Mouse (Mus musculus): ENCODE data around the gene Cenpq. TPM values are rescaled to one million over a fixed set of nuclear protein-coding genes. Genes with fewer than 3 reads are reported as not detected.

The Cenpq gene
- polyA plus RNA-seq, 1 experiment from 2014 or later, result 39.7 TPM

GRCm38 (mm10) chr17:40877741-40878140, 57.1 kb downstream of the Cenpq start:
- H3K9me3 ChIP-seq (ENCODE audit: control insufficient read depth, low read length), result no peaks in the 10 kb centered on the region
- no peak overlapping the region for H3K27ac ChIP-seq (replicated peaks; ENCODE audit: low read depth, low read length)
- H3K27me3 ChIP-seq (ENCODE audit: control insufficient read depth, insufficient read depth, low read length), result no peaks in the 10 kb centered on the region
- no peaks in the 10 kb centered on the region for H3K4me1 ChIP-seq (ENCODE audit: control insufficient read depth, insufficient read depth, low read length)
- ATAC-seq (ENCODE audit: insufficient number of reproducible peaks, low FRiP score, low TSS enrichment, low read depth) (no peak), DNase-seq (ENCODE audit: low spot score) (no peak)
- no peak overlapping the region for H3K4me3 ChIP-seq (ENCODE audit: low read depth, low read length)
- WGBS, result 35% methylated on average over 3 of the region's 3 CpGs
- H3K9ac ChIP-seq (ENCODE audit: low read length), result no peak overlapping the region
- no peaks in the 10 kb centered on the region for H3K36me3 ChIP-seq (ENCODE audit: control insufficient read depth, insufficient read depth, low read length)
- H3K4me2 ChIP-seq (ENCODE audit: low read depth, severe bottlenecking), result no peak overlapping the region

- Histone ChIP-seq H3K9me3 (ENCODE audit: control insufficient read depth, low read length) (no peaks in the 10 kb centered on the region), H3K4me2 (ENCODE audit: low read depth, severe bottlenecking) (no peak overlapping the region), H3K4me1 (ENCODE audit: control insufficient read depth, insufficient read depth, low read length) (no peaks in the 10 kb centered on the region), H3K36me3 (ENCODE audit: control insufficient read depth, insufficient read depth, low read length) (no peaks in the 10 kb centered on the region), H3K27me3 (ENCODE audit: control insufficient read depth, insufficient read depth, low read length) (no peaks in the 10 kb centered on the region), H3K9ac (ENCODE audit: low read length) (no peak overlapping the region), H3K27ac (replicated peaks; ENCODE audit: low read depth, low read length) (no peak overlapping the region), H3K4me3 (ENCODE audit: low read depth, low read length) (no peak overlapping the region)
- ATAC-seq (ENCODE audit: insufficient number of reproducible peaks, low FRiP score, low TSS enrichment, low read depth) (no peak), DNase-seq (ENCODE audit: low spot score) (no peak)
- WGBS, result 93% methylated on average over 1 of the region's 1 CpGs
These were observed 59.3 kb downstream of the Cenpq start for GRCm38 (mm10) chr17:40875568-40875967.

GRCm38 (mm10) chr17:40874701-40875100, 60.1 kb downstream of the Cenpq start:
- no peak for ATAC-seq (ENCODE audit: insufficient number of reproducible peaks, low FRiP score, low TSS enrichment, low read depth)
- H3K36me3 ChIP-seq (ENCODE audit: control insufficient read depth, insufficient read depth, low read length), result no peaks in the 10 kb centered on the region
- no peaks in the 10 kb centered on the region for H3K4me1 ChIP-seq (ENCODE audit: control insufficient read depth, insufficient read depth, low read length)
- no peak overlapping the region for H3K4me2 ChIP-seq (ENCODE audit: low read depth, severe bottlenecking)
- no peak overlapping the region for H3K4me3 ChIP-seq (ENCODE audit: low read depth, low read length)
- no peak overlapping the region for H3K9ac ChIP-seq (ENCODE audit: low read length)
- no peaks in the 10 kb centered on the region for H3K9me3 ChIP-seq (ENCODE audit: control insufficient read depth, low read length)
- H3K27me3 ChIP-seq (ENCODE audit: control insufficient read depth, insufficient read depth, low read length), result no peaks in the 10 kb centered on the region
- no peak for DNase-seq (ENCODE audit: low spot score)
- H3K27ac ChIP-seq (replicated peaks; ENCODE audit: low read depth, low read length), result no peak overlapping the region
- WGBS, result 88% methylated on average over 3 of the region's 3 CpGs

GRCm38 (mm10) chr17:40873582-40874011, 61.2 kb downstream of the Cenpq start:
- Histone ChIP-seq H3K27me3 (ENCODE audit: control insufficient read depth, insufficient read depth, low read length) (no peaks in the 10 kb centered on the region), H3K9me3 (ENCODE audit: control insufficient read depth, low read length) (no peaks in the 10 kb centered on the region), H3K4me1 (ENCODE audit: control insufficient read depth, insufficient read depth, low read length) (no peaks in the 10 kb centered on the region), H3K4me3 (ENCODE audit: low read depth, low read length) (no peak overlapping the region), H3K36me3 (ENCODE audit: control insufficient read depth, insufficient read depth, low read length) (no peaks in the 10 kb centered on the region), H3K9ac (ENCODE audit: low read length) (no peak overlapping the region), H3K27ac (replicated peaks; ENCODE audit: low read depth, low read length) (no peak overlapping the region), H3K4me2 (ENCODE audit: low read depth, severe bottlenecking) (no peak overlapping the region)
- 38% methylated on average over 2 of the region's 2 CpGs for WGBS
- DNase-seq (ENCODE audit: low spot score), result no peak
- no peak for ATAC-seq (ENCODE audit: insufficient number of reproducible peaks, low FRiP score, low TSS enrichment, low read depth)

Other genes with a start within 250 kb of the Cenpq start
- not detected in 2 replicates for gene Esp1, start 207.9 kb downstream of the Cenpq start, polyA plus RNA-seq (2014; fragmentation: Nextera tagmentation; extraction: Ambion mirVana)
- gene Crisp2, start 128.0 kb downstream of the Cenpq start, polyA plus RNA-seq (2014; fragmentation: Nextera tagmentation; extraction: Ambion mirVana), result not detected in 2 replicates
- 4.9 and 5.6 TPM in 2 replicates for gene Rhag, start 123.9 kb downstream of the Cenpq start, polyA plus RNA-seq (2014; fragmentation: Nextera tagmentation; extraction: Ambion mirVana)
- 0.54 and 1.1 TPM in 2 replicates for gene 9130008F23Rik, start 54.5 kb downstream of the Cenpq start, polyA plus RNA-seq (2014; fragmentation: Nextera tagmentation; extraction: Ambion mirVana)
- gene Glyatl3, start 20.7 kb downstream of the Cenpq start, polyA plus RNA-seq (2014; fragmentation: Nextera tagmentation; extraction: Ambion mirVana), result not detected in 2 replicates
- gene Mut, start 362 bp downstream of the Cenpq start, polyA plus RNA-seq (2014; fragmentation: Nextera tagmentation; extraction: Ambion mirVana), result 36.2 and 36.8 TPM in 2 replicates

All from limb, embryonic 11.5 days (tissue).